Mouse (Mus musculus): ENCODE measurements around the gene Naa80. TPM values are rescaled to one million over a fixed set of nuclear protein-coding genes. Genes with fewer than 3 reads are reported as not detected.

The Naa80 gene
- polyA plus RNA-seq (2012; rRNA removed), result 26.0 and 30.3 TPM in 2 replicates

DNA sequence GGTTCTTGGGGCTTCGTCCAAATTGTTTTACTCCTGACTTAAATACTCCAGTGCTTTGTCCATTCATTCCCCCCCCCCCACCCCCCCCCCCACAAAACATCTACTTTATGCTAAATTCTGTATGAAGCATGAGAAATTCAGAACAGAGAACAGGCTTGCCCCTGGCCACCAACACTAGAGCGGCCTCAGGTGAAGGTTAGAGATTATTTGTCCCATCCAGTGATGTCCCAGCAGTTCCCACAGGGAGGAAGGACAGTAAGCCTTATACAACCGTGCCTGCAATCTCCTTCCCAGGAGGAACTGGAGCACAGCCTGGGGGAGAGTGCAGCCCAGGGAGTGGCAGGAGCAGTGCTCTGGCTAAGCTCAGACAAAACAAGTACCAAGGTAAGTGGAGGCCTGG is at the start of gene Naa80:
Naa80 (plus strand) TSS at position 301 of the 400 bp plus-strand sequence.

DNA sequence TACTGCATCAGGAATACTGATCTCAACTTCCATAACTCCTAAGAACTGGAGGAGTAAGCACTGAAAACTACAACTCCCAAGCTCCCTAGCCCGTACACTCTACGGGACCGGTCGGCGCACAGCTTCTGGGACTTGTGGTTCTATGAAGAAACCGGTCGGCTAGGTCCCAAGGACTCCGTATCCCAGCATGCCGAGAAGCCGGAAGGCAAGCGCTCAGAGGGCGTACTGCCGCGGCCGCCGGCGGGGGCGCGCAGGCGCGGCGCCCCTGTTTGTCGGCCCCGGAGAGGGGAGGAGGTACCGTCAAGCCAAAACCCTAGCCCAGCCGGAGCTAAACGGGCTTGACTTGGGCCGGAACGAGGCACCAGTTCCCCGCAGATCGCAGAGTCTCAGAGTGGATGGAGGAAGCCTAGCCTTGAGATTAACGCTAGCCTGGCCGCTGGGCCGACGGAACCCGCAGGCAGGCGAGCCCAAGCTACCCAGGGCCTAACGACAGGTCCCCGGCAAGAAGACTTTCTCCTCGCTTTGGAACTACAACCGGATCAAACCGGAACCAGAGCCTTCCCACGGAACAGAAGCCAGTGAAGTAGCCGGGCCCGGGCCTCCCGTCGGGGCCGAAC is 44.8 kb upstream of the Naa80 start, which contains the start of gene Tmem115:
Tmem115 (plus strand) TSS at position 155 of the 617 bp plus-strand sequence.

DNA sequence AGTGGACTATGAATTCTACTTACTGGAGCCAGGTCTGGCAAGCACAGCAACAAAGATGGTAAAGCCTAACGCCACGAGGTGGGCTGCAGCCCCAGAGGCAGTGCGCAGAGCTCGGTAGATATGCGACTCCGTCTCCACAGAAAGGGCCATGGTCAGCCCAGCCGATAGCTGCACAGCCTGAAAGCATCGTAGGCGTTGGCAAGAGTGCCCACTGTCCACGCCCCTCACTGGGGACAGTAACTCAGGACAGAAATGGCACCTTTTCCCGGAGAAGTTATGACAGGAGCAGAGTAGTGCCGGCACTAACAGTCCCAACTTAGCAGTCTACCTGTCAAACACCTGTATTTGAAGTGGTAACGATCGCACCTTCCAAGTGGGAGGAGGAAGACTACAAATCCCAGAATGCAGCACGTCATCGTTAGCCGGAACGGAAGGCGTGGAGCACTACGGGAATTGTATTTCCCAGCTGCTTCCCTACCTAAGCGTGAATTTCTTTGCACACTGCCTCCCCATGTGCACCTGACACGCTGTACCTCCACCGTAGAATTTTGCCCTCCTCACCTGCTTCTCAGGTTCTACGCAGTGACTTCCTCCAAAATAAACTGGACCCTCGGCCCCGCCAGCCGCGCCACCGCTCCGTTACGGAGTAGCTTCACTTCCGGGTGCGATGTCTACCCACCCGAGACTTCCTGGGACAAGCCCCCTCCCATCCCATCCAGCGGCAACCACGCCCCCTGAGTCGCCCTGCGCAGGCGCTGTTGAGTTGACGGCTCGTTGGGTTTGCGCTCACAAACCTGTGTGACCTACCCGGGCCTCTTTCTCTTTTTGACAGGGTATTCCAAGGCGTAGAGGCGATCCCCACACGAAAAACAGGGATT is 37.0 kb upstream of the Naa80 start, which contains the start of the genes Cyb561d2 and Nprl2:
Cyb561d2 (minus strand) TSS at position 720 of the 878 bp plus-strand sequence.
Nprl2 (plus strand) TSS at position 753 of the 878 bp plus-strand sequence.

DNA sequence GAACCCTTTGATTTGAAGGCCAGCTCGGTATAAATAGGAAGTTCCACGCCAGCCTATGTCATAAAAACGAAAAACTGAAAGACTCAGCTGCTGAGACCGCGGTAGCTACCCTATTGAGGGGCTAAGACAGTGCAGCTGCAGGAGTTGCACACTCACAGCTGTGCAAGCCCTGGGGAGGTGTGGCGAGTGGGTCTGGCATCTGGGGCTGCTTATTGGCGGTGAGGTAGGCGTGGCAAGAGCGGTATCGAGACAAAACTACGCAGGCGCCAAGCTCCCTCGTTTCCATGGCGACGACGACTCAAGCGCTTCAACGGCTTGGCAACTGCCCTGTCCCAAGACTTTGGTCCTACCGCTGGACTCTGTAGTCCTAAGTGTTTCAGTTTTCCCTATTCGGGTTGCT is 31.7 kb upstream of the Naa80 start, which contains the start of gene Zmynd10:
Zmynd10 (plus strand) TSS at position 273 of the 400 bp plus-strand sequence.

DNA sequence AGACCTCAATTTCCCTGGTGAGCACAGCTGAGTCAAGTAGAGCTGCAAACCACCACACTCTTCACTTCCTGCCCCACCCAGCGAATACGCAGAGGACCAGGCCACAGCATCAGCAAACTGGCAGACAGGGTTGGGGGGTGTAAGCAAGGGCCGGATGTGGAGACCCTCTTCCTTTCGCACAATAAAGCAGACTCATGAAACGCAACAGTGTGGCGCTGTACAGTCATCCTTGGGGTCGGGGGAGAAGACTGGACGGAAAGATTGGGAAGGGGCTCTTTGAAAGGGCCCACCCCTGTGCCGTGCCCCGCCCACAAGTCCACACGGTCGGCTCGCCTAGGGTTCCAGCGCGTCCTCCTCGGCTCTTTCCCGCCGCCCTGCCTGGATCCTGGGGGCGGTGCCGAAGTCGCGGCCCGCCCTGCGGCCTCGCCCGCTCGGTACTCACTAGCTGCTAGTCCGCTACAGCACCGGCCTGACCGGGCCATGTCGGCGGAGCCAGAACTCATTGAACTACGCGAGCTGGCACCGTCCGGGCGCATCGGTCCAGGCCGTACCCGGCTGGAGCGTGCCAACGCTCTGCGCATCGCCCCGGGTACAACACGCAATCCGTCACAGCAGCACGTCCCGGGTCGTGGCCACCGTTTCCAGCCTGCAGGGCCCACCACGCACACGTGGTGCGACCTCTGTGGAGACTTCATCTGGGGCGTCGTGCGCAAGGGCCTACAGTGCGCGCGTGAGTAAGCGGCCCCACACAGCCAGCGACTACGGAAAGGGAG is 27.4 kb upstream of the Naa80 start, which contains the start of gene Rassf1:
Rassf1 (plus strand) TSS at position 439 of the 773 bp plus-strand sequence.

DNA sequence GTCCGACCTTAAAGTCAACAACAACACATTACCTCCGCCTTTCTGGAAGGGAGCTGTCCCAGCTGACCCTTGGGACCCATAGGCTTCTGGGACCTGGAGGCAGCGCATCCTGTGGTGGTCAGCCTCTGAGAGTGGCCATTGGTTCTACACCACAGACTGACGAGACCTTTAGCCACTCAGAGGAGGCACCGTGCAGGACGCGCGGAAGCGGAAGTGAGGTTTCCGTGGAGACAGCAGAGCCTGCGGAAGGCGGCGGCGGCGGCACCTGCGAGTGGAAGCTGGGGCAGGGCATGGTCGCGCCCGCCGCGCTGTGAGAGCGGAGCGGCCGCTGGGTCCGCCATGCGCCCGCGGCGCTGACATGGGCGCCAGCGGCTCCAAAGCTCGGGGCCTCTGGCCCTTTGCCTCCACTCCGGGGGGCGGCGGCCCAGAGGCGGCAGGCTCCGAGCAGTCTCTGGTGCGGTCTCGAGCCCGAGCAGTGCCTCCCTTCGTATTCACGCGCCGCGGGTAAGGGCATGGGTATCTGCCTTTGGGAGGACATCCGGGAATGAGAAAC is 15.6 kb upstream of the Naa80 start, which contains the start of gene Tusc2:
Tusc2 (plus strand) TSS at position 227 of the 553 bp plus-strand sequence.

DNA sequence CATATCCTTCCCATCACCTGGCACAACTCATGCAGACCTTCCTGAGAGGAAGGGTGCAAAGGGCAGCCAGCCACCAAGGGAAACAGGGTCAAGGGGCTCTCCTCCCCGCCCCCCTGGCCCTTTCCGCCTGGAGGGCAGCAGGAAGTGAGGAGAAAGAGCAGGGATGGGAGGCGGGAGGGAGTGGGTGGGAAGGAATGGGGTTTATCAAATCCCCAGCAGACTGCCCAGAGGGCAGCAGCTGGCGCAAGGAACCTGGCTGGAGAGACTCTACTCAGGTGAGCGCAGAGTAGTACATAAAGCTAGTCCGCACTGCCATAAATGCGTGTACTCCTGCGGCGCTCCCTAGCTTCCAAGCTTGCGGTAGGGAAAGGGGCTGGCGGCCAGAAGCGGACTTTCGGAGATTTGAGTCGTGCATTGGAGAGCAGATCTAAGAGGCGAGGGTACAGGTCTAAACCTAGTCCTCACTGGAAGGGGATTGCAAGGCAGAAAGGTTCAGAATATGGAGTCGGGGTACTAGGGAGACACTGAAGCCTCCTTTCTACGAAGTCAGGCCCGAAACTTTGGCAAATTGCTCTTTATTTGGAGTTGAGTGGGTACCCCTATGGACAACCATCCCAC is 10.9 kb upstream of the Naa80 start, which contains the start of gene Hyal2:
Hyal2 (plus strand) TSS at position 244 of the 618 bp plus-strand sequence.

DNA sequence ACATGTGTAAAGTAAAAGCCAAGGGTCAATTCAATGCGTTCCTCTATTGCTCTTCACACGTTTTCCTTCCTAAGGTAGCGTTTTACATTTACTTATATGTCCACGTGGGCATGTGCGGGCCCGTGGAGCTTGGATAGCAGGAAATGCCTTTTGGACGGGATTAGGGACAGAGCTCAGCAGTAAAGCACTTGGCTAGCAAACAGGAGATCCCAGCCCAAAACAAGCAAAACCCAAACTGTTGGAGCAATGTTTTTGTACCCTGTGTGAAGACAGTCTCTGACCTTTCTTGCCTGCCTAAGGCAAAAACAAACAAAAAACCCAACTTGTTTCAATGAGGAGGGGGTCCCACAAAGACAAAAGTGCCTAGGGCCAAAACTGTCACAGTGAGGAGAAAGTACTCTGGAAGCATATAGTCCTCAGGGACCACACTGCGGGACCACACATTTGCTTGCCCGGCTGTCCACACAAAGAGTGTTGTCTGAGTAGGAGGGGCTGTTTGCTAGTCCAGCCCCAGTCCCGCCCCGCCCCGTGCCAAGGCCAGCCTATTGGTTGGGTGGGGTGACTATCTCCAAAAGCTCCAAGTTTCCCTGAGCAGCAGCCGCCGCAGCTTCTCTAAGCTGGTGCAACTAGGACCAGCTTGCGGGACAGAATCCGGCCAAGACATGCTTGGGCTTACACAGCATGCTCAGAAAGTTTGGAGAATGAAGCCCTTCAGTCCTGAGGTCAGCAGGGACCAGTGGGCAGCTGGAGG is 2.2 kb upstream of the Naa80 start, which contains the start of gene Hyal1:
Hyal1 (plus strand) TSS at position 571 of the 751 bp plus-strand sequence.

DNA sequence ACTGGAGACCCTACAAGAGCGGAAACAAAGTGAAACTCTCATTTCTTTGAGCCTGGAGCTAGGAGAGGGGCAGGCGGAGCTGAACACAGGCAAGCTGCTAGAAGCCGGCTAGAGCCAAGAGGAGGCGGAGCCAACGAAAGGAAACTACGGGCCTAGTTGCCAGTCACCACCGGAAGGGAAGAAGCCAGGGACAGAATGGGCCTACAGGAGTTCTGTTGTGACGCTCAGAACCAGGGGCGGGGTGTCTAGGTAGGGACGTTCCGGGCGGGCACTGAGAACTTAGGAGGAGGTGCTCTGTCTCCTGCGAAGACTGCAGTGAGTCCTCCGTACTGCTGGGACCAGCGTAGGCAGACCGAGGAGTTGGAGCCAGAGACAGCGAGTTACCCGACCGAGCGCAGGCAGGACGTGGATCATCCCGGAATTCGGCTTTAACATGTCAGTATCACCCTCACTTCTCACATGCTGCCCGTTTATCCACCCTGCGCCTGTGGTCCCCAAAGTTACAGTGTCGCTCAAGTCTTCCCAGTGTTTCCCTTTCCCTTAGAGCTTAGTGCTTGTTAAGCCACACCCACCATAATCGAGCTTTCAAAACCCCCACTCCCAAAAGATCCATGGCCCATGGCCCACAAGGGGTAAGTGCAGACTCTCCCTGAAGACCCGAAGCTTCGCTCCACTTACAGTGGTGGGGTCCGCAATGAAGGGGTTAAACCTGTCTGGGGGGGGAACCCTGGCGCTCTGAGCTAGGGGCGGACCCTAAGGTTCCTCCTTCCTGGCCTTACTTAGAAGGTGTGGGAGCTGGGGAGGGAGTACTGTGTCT is 2.0 kb downstream of the Naa80 start, which contains the start of gene Hyal3:
Hyal3 (plus strand) TSS at position 318 of the 817 bp plus-strand sequence.

DNA sequence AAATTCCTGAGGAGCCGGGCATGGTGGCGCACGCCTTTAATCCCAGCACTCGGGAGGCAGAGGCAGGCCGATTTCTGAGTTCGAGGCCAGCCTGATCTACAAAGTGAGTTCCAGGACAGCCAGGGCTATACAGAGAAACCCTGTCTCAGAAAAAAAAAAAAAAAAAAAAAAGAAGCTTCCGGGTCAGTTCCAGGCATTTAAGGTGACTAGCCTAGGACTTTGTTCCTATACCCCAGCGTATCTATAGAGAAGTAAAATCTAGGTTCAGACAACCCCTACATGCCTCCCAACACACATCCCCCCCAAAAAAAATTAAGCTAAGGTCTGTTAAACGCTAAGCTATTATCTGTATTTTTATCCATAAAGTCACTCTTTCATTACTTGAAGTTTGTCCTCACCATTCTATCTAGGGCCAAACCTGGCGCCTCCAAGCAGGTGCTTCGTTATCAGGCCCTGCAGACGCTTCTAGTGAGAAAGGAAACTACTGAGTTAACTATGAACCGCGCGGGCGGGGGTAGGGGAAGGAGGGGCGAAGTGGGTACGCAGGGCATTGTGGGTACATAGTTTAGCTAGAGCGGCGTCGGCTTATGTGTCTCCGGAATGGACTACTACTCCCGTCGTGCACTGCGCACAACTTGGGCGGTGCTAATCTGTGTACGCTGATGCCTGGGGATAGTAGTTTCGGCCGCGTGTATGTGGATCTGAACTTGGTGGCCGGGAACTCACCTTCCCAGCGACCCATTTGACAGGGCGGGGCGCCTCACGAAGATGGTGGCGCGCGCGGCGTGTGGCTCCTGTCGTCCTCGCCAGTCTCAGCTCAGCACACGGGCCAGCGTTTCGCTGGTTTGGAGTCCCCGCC is 8.5 kb downstream of the Naa80 start, which contains the start of gene Ifrd2:
Ifrd2 (plus strand) TSS at position 669 of the 859 bp plus-strand sequence.

DNA sequence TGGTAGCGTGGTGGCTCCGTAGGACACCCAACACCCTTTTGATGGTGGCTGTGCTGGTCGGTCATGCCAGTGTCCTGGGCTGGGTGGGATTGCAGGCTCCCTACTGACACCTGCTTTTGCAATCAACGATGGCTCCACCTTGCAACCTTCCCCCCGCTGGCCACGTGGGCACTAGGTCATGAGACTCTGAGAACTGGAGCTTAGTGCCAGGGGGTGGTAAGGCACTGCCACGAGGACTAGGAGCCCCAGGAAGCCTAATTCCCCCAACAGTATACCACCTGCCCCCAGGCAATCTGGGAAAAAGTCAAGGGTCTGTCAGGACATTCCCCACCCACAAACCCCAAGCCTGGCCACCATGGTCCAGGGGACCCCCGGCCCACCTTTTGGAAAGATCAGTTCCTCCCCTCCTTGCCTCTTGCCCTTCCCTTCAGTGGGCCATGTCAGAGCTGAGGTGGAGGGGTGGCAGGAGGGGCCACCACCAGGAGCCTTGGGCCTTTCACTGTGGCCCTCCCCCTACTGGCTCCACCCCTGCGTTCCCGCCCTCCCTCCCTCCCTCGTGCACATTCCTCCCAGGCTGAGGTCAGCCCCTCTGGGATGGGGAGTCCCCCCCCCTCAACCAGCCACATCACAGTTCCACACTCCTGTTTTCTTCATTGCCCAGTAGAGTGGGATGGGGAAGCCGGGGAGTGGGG is 30.2 kb downstream of the Naa80 start, which contains the start of gene Sema3b:
Sema3b (minus strand) TSS at position 489 of the 692 bp plus-strand sequence.

Other genes starting within 250 kb of the Naa80 start
- gene Hemk1, start 240.5 kb upstream of the Naa80 start, polyA plus RNA-seq (2012; rRNA removed), result 31.8 and 32.4 TPM in 2 replicates
- 5.8 and 6.4 TPM in 2 replicates for gene 6430571L13Rik, start 238.3 kb upstream of the Naa80 start, polyA plus RNA-seq (2012; rRNA removed)
- 82.6 and 102 TPM in 2 replicates for gene Cacna2d2, start 179.3 kb upstream of the Naa80 start, polyA plus RNA-seq (2012; rRNA removed)
- gene Tmem115, start 44.9 kb upstream of the Naa80 start, polyA plus RNA-seq (2012; rRNA removed), result 32.8 and 33.5 TPM in 2 replicates
- 27.6 and 30.1 TPM in 2 replicates for gene Cyb561d2, start 36.7 kb upstream of the Naa80 start, polyA plus RNA-seq (2012; rRNA removed)
- 78.8 and 83.5 TPM in 2 replicates for gene Nprl2, start 36.7 kb upstream of the Naa80 start, polyA plus RNA-seq (2012; rRNA removed)
- 5.8 and 7.0 TPM in 2 replicates for gene Zmynd10, start 31.6 kb upstream of the Naa80 start, polyA plus RNA-seq (2012; rRNA removed)
- 34.2 and 44.6 TPM in 2 replicates for gene Rassf1, start 27.3 kb upstream of the Naa80 start, polyA plus RNA-seq (2012; rRNA removed)
- gene Tusc2, start 15.6 kb upstream of the Naa80 start, polyA plus RNA-seq (2012; rRNA removed), result 78.2 and 82.7 TPM in 2 replicates
- gene Hyal2, start 10.9 kb upstream of the Naa80 start, polyA plus RNA-seq (2012; rRNA removed), result 62.7 and 63.0 TPM in 2 replicates
- gene Hyal1, start 2.0 kb upstream of the Naa80 start, polyA plus RNA-seq (2012; rRNA removed), result 4.3 and 4.8 TPM in 2 replicates
- gene Hyal3, start 1.9 kb downstream of the Naa80 start, polyA plus RNA-seq (2012; rRNA removed), result 1.2 and 1.3 TPM in 2 replicates
- gene Ifrd2, start 8.8 kb downstream of the Naa80 start, polyA plus RNA-seq (2012; rRNA removed), result 24.6 and 30.0 TPM in 2 replicates
- gene Sema3b, start 30.3 kb downstream of the Naa80 start, polyA plus RNA-seq (2012; rRNA removed), result 5.2 and 9.8 TPM in 2 replicates
- 454 and 485 TPM in 2 replicates for gene Gnai2, start 56.5 kb downstream of the Naa80 start, polyA plus RNA-seq (2012; rRNA removed)
- gene Slc38a3, start 90.6 kb downstream of the Naa80 start, polyA plus RNA-seq (2012; rRNA removed), result 60.5 and 67.7 TPM in 2 replicates
- 0.13 and 0.43 TPM in 2 replicates for gene Gnat1, start 100.8 kb downstream of the Naa80 start, polyA plus RNA-seq (2012; rRNA removed)
- gene Sema3f, start 131.6 kb downstream of the Naa80 start, polyA plus RNA-seq (2012; rRNA removed), result 112 and 151 TPM in 2 replicates
- gene Rbm5, start 192.1 kb downstream of the Naa80 start, polyA plus RNA-seq (2012; rRNA removed), result 205 and 224 TPM in 2 replicates